Mouse (Mus musculus) fat pad, adult 2 months (tissue): ENCODE data around the gene Tet3.

Experiments
- DNase-seq: peaks from one replicate; pipeline ENCODE4 v3.0.0-alpha.2; 2011; ENCODE audit warnings: low read depth, low spot score; ENCODE audit errors: extremely low read depth

Gene Tet3

GRCm38 (mm10) chr6:83416261-83417103, 42.4 kb downstream of the Tet3 start:
- DNase-seq: no peak

GRCm38 (mm10) chr6:83415356-83415940, 43.4 kb downstream of the Tet3 start:
- no peak for DNase-seq

GRCm38 (mm10) chr6:83414601-83415355, 44.1 kb downstream of the Tet3 start:
- no peak for DNase-seq

GRCm38 (mm10) chr6:83413686-83414085, 45.2 kb downstream of the Tet3 start:
- no peak for DNase-seq

- no peak for DNase-seq
Measured at GRCm38 (mm10) chr6:83412854-83413401, 46.0 kb downstream of the Tet3 start.

- DNase-seq: no peak
Measured at GRCm38 (mm10) chr6:83412362-83412853, 46.5 kb downstream of the Tet3 start.

- no peak for DNase-seq
Measured at GRCm38 (mm10) chr6:83411635-83412361, 47.1 kb downstream of the Tet3 start.

GRCm38 (mm10) chr6:83410046-83410706, 48.7 kb downstream of the Tet3 start:
- DNase-seq: no peak

- DNase-seq: no peak
Measured at GRCm38 (mm10) chr6:83408510-83408909, 50.4 kb downstream of the Tet3 start.

- DNase-seq: no peak
Measured at GRCm38 (mm10) chr6:83405511-83406064, 53.3 kb downstream of the Tet3 start.

- DNase-seq: no peak
Measured at GRCm38 (mm10) chr6:83404571-83404970, 54.3 kb downstream of the Tet3 start.

GRCm38 (mm10) chr6:83403481-83403880, 55.4 kb downstream of the Tet3 start:
- DNase-seq: no peak

- no peak for DNase-seq
Measured at GRCm38 (mm10) chr6:83399790-83400189, 59.1 kb downstream of the Tet3 start.

GRCm38 (mm10) chr6:83397728-83398127, 61.2 kb downstream of the Tet3 start:
- no peak for DNase-seq

- DNase-seq: no peak
Measured at GRCm38 (mm10) chr6:83396711-83397110, 62.2 kb downstream of the Tet3 start.

GRCm38 (mm10) chr6:83395544-83396229, 63.2 kb downstream of the Tet3 start:
- no peak for DNase-seq

- DNase-seq: no peak
Measured at GRCm38 (mm10) chr6:83394122-83394521, 64.8 kb downstream of the Tet3 start.

- no peak for DNase-seq
Measured at GRCm38 (mm10) chr6:83392166-83392780, 66.6 kb downstream of the Tet3 start.
